Mouse (Mus musculus): Measurements from ENCODE around the gene Tesc. TPM values are rescaled to one million over a fixed set of nuclear protein-coding genes. Genes with fewer than 3 reads are reported as not detected.

Tesc gene
- polyA plus RNA-seq, 1 experiment from 2014 or later, result 3.4 TPM

DNA sequence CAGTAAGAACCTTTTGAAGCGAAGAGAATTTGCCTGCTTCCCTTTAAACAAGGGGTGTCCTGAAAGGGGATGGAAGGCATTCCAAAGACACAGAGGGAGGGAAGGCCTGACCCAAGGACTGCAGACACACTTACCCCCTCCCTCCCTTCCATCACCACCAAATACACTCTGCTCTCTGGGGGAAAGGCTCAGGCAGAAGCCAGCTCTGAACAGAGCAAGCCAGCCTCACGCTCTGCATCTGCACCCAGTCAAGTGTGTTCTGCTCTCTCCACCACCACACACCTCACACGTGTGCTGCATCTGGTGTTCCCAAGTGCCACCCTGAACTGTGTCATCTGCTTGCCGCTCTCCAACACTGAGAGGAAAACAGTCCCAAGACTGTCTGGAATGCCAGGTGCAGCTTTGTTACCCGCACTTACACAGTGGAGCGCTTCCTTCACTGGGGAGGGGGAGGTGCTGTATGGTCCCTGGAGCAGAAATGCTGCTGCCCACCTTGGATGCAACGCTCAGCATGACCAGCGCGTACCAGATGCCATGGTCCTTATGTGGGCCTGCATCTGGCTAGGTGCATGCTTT is 53.9 kb downstream of the Tesc start:
- H3K4me1 ChIP-seq (ENCODE audit: control insufficient read depth, insufficient read depth, low read length), result no peaks in the 10 kb centered on the region; the same call in 1 of the 2 replicates
- H3K9me3 ChIP-seq (replicated peaks; ENCODE audit: control insufficient read depth, low read length), result no peaks in the 10 kb centered on the region
- H3K36me3 ChIP-seq (replicated peaks; ENCODE audit: control insufficient read depth, insufficient read depth, low read depth, low read length), result no peaks in the 10 kb centered on the region; the same call in 1 of the 2 replicates
- H3K27ac ChIP-seq (replicated peaks; ENCODE audit: low read depth, low read length), result no peak overlapping the region
- no peaks in the 10 kb centered on the region for H3K27me3 ChIP-seq (ENCODE audit: control insufficient read depth, insufficient read depth, low read length)
- H3K9ac ChIP-seq (replicated peaks; ENCODE audit: low read length), result no peak overlapping the region
- DNase-seq (ENCODE audit: low spot score), result peak; percentile 11
- 0 out of 2 replicates have a peak, but pooled peaks have one; percentile 7 for ATAC-seq (replicated peaks; ENCODE audit: insufficient number of reproducible peaks, low FRiP score, low TSS enrichment, low read depth)
- no peak overlapping the region for H3K4me2 ChIP-seq (ENCODE audit: low read depth, low read length)
- H3K4me3 ChIP-seq (ENCODE audit: low read depth, low read length), result no peak overlapping the region
- WGBS, result 75% methylated on average over 9 of the region's 9 CpGs

DNA sequence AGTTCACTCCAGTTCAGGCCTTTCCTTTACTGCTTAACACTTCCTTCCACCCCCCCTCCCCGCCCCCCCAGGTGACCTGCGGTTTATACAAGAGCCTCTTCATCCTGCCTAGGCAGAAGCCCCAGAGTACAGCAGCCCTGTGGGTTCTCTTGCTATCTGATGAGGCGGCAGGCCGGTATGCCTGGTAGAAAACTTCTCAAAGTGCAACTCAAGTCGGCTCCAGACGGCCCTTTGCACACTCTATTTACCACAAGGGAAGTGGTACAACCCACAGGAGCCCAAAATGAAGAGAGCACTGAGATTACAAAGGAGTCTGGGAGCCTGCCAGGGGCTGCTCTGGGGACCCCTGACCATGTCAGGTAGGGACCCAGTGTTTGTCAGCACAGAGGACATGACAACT is 54.5 kb downstream of the Tesc start:
- H3K4me2 ChIP-seq (ENCODE audit: low read depth, low read length), result no peak overlapping the region
- 70% methylated on average over 6 of the region's 6 CpGs for WGBS
- ATAC-seq (replicated peaks; ENCODE audit: insufficient number of reproducible peaks, low FRiP score, low TSS enrichment, low read depth), result no peak
- no peaks in the 10 kb centered on the region for H3K36me3 ChIP-seq (replicated peaks; ENCODE audit: control insufficient read depth, insufficient read depth, low read depth, low read length)
- H3K4me3 ChIP-seq (ENCODE audit: low read depth, low read length), result no peak overlapping the region
- H3K9ac ChIP-seq (replicated peaks; ENCODE audit: low read length), result no peak overlapping the region
- H3K27me3 ChIP-seq (ENCODE audit: control insufficient read depth, insufficient read depth, low read length), result no peaks in the 10 kb centered on the region
- no peak for DNase-seq (ENCODE audit: low spot score)
- no peaks in the 10 kb centered on the region for H3K9me3 ChIP-seq (replicated peaks; ENCODE audit: control insufficient read depth, low read length)
- no peak overlapping the region for H3K27ac ChIP-seq (replicated peaks; ENCODE audit: low read depth, low read length)
- H3K4me1 ChIP-seq (ENCODE audit: control insufficient read depth, insufficient read depth, low read length), result no peaks in the 10 kb centered on the region; the same call in 1 of the 2 replicates

DNA sequence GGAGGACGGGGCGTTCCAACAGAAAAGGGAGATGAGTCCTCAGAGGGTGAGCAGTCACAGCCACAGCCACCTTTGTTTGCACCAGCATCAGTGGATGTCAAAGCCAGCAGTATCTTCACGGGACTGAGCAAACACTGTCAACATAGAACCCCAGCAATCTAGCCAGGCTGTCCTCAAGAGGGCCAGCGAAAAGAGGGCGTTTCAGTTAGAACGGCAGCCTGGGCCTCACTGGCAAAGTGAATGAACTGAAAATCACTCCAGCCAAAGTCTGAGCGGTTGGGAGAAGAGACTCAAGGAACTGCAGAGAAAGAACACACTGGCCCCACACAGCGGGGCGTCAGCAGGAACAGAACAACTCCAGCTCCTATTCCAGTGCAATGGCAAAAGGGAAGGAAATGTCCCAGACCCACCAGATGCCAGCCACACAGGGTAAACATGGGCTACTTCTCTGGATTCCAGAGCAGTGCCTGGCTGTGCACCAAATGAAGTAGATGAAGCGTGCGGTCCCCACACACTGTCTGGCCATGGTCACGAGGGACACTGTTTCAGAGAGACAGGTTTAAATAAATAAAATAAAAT is 55.6 kb downstream of the Tesc start:
- ATAC-seq (replicated peaks; ENCODE audit: insufficient number of reproducible peaks, low FRiP score, low TSS enrichment, low read depth), result no peak
- H3K36me3 ChIP-seq (replicated peaks; ENCODE audit: control insufficient read depth, insufficient read depth, low read depth, low read length), result no peaks in the 10 kb centered on the region

DNA sequence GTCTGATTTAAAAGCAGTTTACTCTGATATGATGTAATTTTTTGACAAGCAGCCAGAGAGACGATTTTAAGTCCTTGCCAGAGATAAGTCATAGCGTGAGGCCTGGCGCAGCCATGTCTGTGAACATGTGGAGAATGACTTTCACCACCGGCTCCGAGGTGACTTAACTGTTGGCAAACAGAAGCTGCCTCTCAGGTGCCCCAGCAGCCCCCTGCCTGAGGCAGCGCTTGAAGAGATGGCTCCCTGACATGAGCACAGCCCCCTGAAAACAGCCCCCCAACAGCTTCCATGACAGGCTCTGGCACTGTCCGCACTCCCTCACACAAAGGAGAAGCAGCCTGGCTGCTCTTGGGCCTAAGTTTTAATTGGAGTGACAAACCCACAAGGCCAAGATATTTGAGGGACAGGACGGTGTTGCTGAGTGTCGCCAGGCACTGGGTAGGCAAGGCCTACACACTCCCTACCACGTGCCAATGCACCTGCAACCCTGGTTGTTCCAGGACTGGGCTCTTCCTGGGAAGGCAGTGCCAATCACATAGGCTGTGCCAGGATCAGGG is 56.7 kb downstream of the Tesc start:
- Histone ChIP-seq H3K4me1 (ENCODE audit: control insufficient read depth, insufficient read depth, low read length) (no peaks in the 10 kb centered on the region; the same call in 1 of the 2 replicates), H3K9me3 (replicated peaks; ENCODE audit: control insufficient read depth, low read length) (no peaks in the 10 kb centered on the region), H3K27ac (replicated peaks; ENCODE audit: low read depth, low read length) (no peak overlapping the region), H3K4me3 (ENCODE audit: low read depth, low read length) (no peak overlapping the region), H3K4me2 (ENCODE audit: low read depth, low read length) (no peak overlapping the region), H3K27me3 (ENCODE audit: control insufficient read depth, insufficient read depth, low read length) (no peaks in the 10 kb centered on the region), H3K36me3 (replicated peaks; ENCODE audit: control insufficient read depth, insufficient read depth, low read depth, low read length) (no peaks in the 10 kb centered on the region), H3K9ac (replicated peaks; ENCODE audit: low read length) (no peak overlapping the region)
- no peak for DNase-seq (ENCODE audit: low spot score)
- 84% methylated on average over 10 of the region's 10 CpGs for WGBS
- no peak for ATAC-seq (replicated peaks; ENCODE audit: insufficient number of reproducible peaks, low FRiP score, low TSS enrichment, low read depth)

More for the DNA sequence above, 55.6 kb downstream of the Tesc start:
- H3K4me1 ChIP-seq (ENCODE audit: control insufficient read depth, insufficient read depth, low read length), result no peaks in the 10 kb centered on the region; the same call in 1 of the 2 replicates
- peak overlapping the region; percentile 22; the same call in 1 of the 2 replicates for H3K27ac ChIP-seq (replicated peaks; ENCODE audit: low read depth, low read length)
- 64% methylated on average over 12 of the region's 12 CpGs for WGBS
- no peaks in the 10 kb centered on the region for H3K9me3 ChIP-seq (replicated peaks; ENCODE audit: control insufficient read depth, low read length)
- DNase-seq (ENCODE audit: low spot score), result peak; percentile 19
- H3K9ac ChIP-seq (replicated peaks; ENCODE audit: low read length), result no peak overlapping the region
- no peak overlapping the region for H3K4me2 ChIP-seq (ENCODE audit: low read depth, low read length)
- H3K27me3 ChIP-seq (ENCODE audit: control insufficient read depth, insufficient read depth, low read length), result no peaks in the 10 kb centered on the region
- H3K4me3 ChIP-seq (ENCODE audit: low read depth, low read length), result no peak overlapping the region

DNA sequence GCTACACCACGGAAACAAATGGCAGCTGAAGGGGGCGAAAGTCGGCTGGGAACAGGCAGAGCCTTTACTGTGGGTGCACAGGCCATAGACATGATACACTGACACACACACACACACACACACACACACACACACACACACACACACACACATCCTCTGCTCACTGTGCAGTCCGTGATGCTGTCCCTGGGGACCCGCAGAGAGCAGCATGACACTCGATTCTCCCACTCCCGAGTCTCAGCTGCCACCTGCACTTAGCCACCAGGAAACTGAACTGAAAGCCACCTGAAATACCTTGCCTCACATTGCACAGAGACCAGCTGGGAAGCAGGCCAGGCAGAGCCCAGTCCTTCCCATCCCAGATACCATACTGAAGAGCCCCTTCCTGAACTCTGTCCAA is 57.8 kb downstream of the Tesc start:
- no peak for ATAC-seq (replicated peaks; ENCODE audit: insufficient number of reproducible peaks, low FRiP score, low TSS enrichment, low read depth)
- 58% methylated on average over 6 of the region's 7 CpGs for WGBS
- no peaks in the 10 kb centered on the region; the same call in 1 of the 2 replicates for H3K4me1 ChIP-seq (ENCODE audit: control insufficient read depth, insufficient read depth, low read length)
- H3K36me3 ChIP-seq (replicated peaks; ENCODE audit: control insufficient read depth, insufficient read depth, low read depth, low read length), result no peaks in the 10 kb centered on the region; the same call in 1 of the 2 replicates
- no peaks in the 10 kb centered on the region for H3K9me3 ChIP-seq (replicated peaks; ENCODE audit: control insufficient read depth, low read length)
- no peak overlapping the region for H3K4me3 ChIP-seq (ENCODE audit: low read depth, low read length)
- H3K27ac ChIP-seq (replicated peaks; ENCODE audit: low read depth, low read length), result no peak overlapping the region
- H3K9ac ChIP-seq (replicated peaks; ENCODE audit: low read length), result no peak overlapping the region
- DNase-seq (ENCODE audit: low spot score), result no peak
- no peak overlapping the region for H3K4me2 ChIP-seq (ENCODE audit: low read depth, low read length)
- H3K27me3 ChIP-seq (ENCODE audit: control insufficient read depth, insufficient read depth, low read length), result no peaks in the 10 kb centered on the region

DNA sequence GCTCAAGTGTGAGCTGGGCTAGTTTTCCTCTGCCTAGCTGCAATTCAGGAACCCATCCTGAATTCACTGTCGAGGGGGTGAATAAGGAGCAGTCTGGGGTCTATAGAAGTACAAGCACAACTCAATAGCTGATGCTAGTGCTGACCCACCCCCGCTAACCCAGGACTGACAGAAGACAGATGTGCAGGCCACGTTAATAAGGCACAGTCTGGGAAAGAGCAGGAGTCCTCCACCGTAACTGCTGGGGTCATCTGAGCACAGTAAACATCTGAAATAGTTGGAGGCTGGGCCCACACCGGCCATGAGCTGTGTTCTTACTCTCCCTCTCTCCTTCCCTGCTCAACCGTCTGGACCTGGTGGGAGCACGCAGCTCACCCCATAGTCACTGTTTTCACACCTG is 59.4 kb downstream of the Tesc start:
- DNase-seq (ENCODE audit: low spot score) (peak; percentile 64), ATAC-seq (replicated peaks; ENCODE audit: insufficient number of reproducible peaks, low FRiP score, low TSS enrichment, low read depth) (no peak)
- Histone ChIP-seq H3K9me3 (replicated peaks; ENCODE audit: control insufficient read depth, low read length) (no peaks in the 10 kb centered on the region), H3K4me1 (ENCODE audit: control insufficient read depth, insufficient read depth, low read length) (no peaks in the 10 kb centered on the region; the same call in 1 of the 2 replicates), H3K4me3 (ENCODE audit: low read depth, low read length) (no peak overlapping the region), H3K4me2 (ENCODE audit: low read depth, low read length) (no peak overlapping the region), H3K9ac (replicated peaks; ENCODE audit: low read length) (no peak overlapping the region), H3K27ac (replicated peaks; ENCODE audit: low read depth, low read length) (0 out of 2 replicates have a peak overlapping the region, but pooled peaks have one; percentile 8), H3K36me3 (replicated peaks; ENCODE audit: control insufficient read depth, insufficient read depth, low read depth, low read length) (peaks cover 8% of the 10 kb centered on the region), H3K27me3 (ENCODE audit: control insufficient read depth, insufficient read depth, low read length) (no peaks in the 10 kb centered on the region)
- WGBS, result 35% methylated on average over 7 of the region's 7 CpGs

DNA sequence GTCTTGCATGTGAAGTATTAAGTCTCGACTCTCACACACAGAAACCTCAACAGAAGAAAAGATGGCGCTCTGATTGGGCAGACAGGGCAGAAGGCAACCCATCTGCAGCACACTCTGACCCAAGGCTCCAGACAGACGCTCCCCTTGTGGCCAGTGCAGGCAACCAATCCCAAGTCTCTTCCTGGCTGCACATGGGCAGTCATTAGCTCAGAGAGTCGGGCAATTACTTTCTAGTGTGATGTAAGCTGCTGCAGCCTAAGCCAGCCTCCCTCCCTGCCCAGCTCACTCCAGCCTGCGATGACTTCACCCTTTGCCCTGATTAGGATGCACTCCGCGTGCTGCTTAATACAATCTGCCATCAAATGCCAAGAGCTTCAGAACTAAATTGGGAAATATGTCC is 61.6 kb downstream of the Tesc start:
- H3K36me3 ChIP-seq (replicated peaks; ENCODE audit: control insufficient read depth, insufficient read depth, low read depth, low read length), result peaks cover 8% of the 10 kb centered on the region
- no peaks in the 10 kb centered on the region for H3K27me3 ChIP-seq (ENCODE audit: control insufficient read depth, insufficient read depth, low read length)
- no peaks in the 10 kb centered on the region for H3K9me3 ChIP-seq (replicated peaks; ENCODE audit: control insufficient read depth, low read length)
- peak; percentile 48 for DNase-seq (ENCODE audit: low spot score)
- H3K27ac ChIP-seq (replicated peaks; ENCODE audit: low read depth, low read length), result no peak overlapping the region
- H3K4me1 ChIP-seq (ENCODE audit: control insufficient read depth, insufficient read depth, low read length), result no peaks in the 10 kb centered on the region; the same call in 1 of the 2 replicates
- no peak overlapping the region for H3K4me2 ChIP-seq (ENCODE audit: low read depth, low read length)
- H3K9ac ChIP-seq (replicated peaks; ENCODE audit: low read length), result no peak overlapping the region
- WGBS, result 60% methylated on average over 7 of the region's 7 CpGs
- no peak; the same call in 1 of the 2 replicates for ATAC-seq (replicated peaks; ENCODE audit: insufficient number of reproducible peaks, low FRiP score, low TSS enrichment, low read depth)
- H3K4me3 ChIP-seq (ENCODE audit: low read depth, low read length), result no peak overlapping the region

DNA sequence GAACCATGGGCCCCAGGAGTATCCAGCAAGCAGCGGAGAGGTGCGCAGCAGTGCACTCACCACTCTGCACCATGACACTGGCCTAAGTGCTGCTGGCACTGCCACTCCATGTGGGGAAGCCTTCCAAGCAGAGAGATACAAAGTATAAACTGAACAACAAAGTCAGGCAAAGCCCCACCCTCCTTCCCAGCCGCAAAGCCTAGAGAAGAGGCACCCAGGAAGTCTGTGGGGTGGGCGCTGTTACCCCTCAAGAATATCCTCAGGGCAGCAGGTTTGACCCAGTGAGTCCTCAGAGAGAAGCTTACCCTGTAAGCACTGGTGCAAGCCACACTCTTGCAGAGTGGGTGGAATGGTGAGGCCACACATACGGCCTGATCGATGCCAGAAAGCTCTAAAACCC is 62.6 kb downstream of the Tesc start:
- Histone ChIP-seq H3K36me3 (replicated peaks; ENCODE audit: control insufficient read depth, insufficient read depth, low read depth, low read length) (peaks cover 8% of the 10 kb centered on the region), H3K4me2 (ENCODE audit: low read depth, low read length) (no peak overlapping the region), H3K9ac (replicated peaks; ENCODE audit: low read length) (no peak overlapping the region), H3K27me3 (ENCODE audit: control insufficient read depth, insufficient read depth, low read length) (no peaks in the 10 kb centered on the region), H3K27ac (replicated peaks; ENCODE audit: low read depth, low read length) (no peak overlapping the region), H3K4me1 (ENCODE audit: control insufficient read depth, insufficient read depth, low read length) (no peaks in the 10 kb centered on the region; the same call in 1 of the 2 replicates), H3K9me3 (replicated peaks; ENCODE audit: control insufficient read depth, low read length) (no peaks in the 10 kb centered on the region), H3K4me3 (ENCODE audit: low read depth, low read length) (no peak overlapping the region)
- WGBS, result 95% methylated on average over 6 of the region's 6 CpGs
- ATAC-seq (replicated peaks; ENCODE audit: insufficient number of reproducible peaks, low FRiP score, low TSS enrichment, low read depth), result no peak
- DNase-seq (ENCODE audit: low spot score), result no peak

All from embryonic facial prominence, embryonic 11.5 days (tissue).